Mouse (Mus musculus) embryonic facial prominence, embryonic 11.5 days (tissue): ENCODE results near the gene Gm28230. TPM values are rescaled to one million over a fixed set of nuclear protein-coding genes. Genes with fewer than 3 reads are reported as not detected.

Source experiments
- ATAC-seq: fragments of 200-750 bp; cut with Nextera tagmentation; replicated peaks from 2 replicates; pipeline ENCODE4 v1.8.0; 2017; ENCODE audit warnings: low read depth; ENCODE audit not compliant: insufficient number of reproducible peaks, low FRiP score, low TSS enrichment
- DNase-seq: peaks from one replicate; pipeline ENCODE4 v3.0.0-alpha.2; 2015; ENCODE audit warnings: low spot score
- H3K27ac ChIP-seq: fragments of 300-500 bp; sonication (generic); replicated peaks from 2 replicates; pipeline ENCODE4 v1.5.1; 2014; ENCODE audit warnings: mild to moderate bottlenecking, low read depth, low read length, control low read depth
- H3K27me3 ChIP-seq: fragments of 300-500 bp; sonication (generic); 2 replicates; pipeline ENCODE4 v1.6.1; 2014; ENCODE audit warnings: mild to moderate bottlenecking, low read length, moderate library complexity, mixed read lengths; ENCODE audit not compliant: control insufficient read depth, insufficient read depth
- H3K36me3 ChIP-seq: fragments of 300-500 bp; sonication (generic); replicated peaks from 2 replicates; pipeline ENCODE4 v1.6.1; 2014; ENCODE audit warnings: low read depth, mild to moderate bottlenecking, low read length, moderate library complexity, mixed read lengths; ENCODE audit not compliant: control insufficient read depth, insufficient read depth
- H3K4me1 ChIP-seq: fragments of 300-500 bp; sonication (generic); 2 replicates; pipeline ENCODE4 v1.6.1; 2014; ENCODE audit warnings: low read length, mixed read lengths; ENCODE audit not compliant: control insufficient read depth, insufficient read depth
- H3K4me2 ChIP-seq: fragments of 300-500 bp; sonication (generic); 2 replicates; pipeline ENCODE4 v1.6.1; 2014; ENCODE audit warnings: low read depth, mild to moderate bottlenecking, control low read depth, low read length, moderate library complexity
- H3K4me3 ChIP-seq: fragments of 300-500 bp; sonication (generic); 2 replicates; pipeline ENCODE4 v1.5.1; 2014; ENCODE audit warnings: low read depth, low read length, control low read depth
- H3K9ac ChIP-seq: fragments of 300-500 bp; sonication (generic); replicated peaks from 2 replicates; pipeline ENCODE4 v1.6.1; 2014; ENCODE audit warnings: mild to moderate bottlenecking, control low read depth, low read length
- H3K9me3 ChIP-seq: fragments of 300-500 bp; sonication (generic); replicated peaks from 2 replicates; pipeline ENCODE4 v1.6.1; 2016; ENCODE audit warnings: mild to moderate bottlenecking, low read length, inconsistent platforms, mixed read lengths; ENCODE audit not compliant: control insufficient read depth
- WGBS: fragments of 180-500 bp; shearing (Covaris S2); extraction: QIAGEN DNeasy Blood & Tissue Kit; methylation state at CpG from one replicate; pipeline ENCODE4 v1.1.7; 2014; 5-methylcytosine and 5-hydroxymethylcytosine counted together
- polyA plus RNA-seq: library from polyadenylated mRNA; unstranded; fragments of >200 nt; fragmentation: Nextera tagmentation; extraction: Ambion mirVana; gene quantifications from 2 replicates; pipeline ENCODE4 v1.2.1, GENCODE M21; 2014

Gene Gm28230
- polyA plus RNA-seq, 1 experiment from 2014 or later: not detected

DNA sequence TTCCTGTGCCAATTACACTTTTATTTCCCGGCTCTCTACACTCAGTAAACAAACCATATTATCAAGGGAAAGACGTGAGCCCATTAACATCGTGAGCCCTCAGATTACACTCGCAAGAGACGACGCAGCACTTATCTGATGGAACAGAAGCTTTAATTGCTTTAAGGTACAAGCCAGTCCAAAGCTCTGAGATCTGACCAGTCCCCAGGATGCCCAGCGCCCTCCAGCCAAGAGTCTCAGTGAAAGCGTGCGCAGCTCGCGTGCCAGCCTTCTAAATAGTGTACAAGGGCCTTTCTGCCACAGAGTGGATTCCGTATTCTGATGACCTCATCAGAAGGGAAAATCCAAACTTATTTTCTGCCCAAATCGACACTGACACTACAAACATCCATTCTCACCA is 35.4 kb downstream of the Gm28230 start:
- ATAC-seq (no peak), DNase-seq (no peak)
- Histone ChIP-seq H3K9ac (no peak overlapping the region), H3K27me3 (peaks cover 53% of the 10 kb centered on the region), H3K4me3 (no peak overlapping the region), H3K9me3 (no peaks in the 10 kb centered on the region), H3K4me2 (no peak overlapping the region), H3K36me3 (no peaks in the 10 kb centered on the region), H3K4me1 (peaks cover 5% of the 10 kb centered on the region), H3K27ac (no peak overlapping the region)
- WGBS: 4% methylated on average over 13 of the region's 13 CpGs

DNA sequence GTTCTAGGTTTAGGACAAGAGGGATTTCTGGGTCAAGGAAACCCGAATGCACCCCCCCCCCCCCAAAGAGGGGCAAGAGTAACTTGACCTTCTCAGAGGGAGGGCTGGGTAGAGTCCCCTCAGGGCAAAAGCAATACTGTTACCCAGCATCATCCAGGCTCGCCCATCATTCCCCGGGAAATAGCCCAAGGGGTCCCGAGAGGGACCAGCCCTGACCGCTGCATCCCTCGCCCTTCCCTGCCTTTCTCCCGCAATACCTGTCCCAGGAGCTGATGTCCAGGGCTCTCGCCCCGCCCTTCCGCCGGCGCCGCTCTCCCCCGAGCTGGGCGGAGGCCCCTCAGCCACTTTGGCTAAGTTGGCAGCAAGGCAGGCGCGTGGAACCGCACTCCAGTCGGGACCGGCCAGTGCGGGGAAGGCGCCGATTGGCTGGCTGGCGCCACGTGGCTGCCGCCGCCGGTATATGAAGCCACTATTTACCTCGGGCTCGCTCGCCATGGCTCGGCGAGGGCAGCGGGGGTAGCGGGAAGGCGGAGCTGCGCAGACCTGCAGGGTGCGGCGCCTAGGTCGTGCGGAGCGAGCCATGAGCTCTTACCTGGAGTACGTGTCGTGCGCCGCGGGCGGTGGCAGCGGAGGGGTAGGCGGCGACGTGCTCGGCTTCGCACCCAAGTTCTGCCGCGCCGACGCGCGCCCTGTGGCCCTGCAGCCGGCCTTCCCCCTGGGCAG is 36.2 kb downstream of the Gm28230 start, which contains the start of gene Hoxd1:
Hoxd1 (plus strand) TSS at position 459 of the 723 bp plus-strand sequence.
- no peaks in the 10 kb centered on the region for H3K36me3 ChIP-seq
- peaks cover 57% of the 10 kb centered on the region for H3K27me3 ChIP-seq
- H3K4me1 ChIP-seq: peaks cover 5% of the 10 kb centered on the region
- H3K9me3 ChIP-seq: no peaks in the 10 kb centered on the region
- ATAC-seq (peak; percentile 48; the same call in 1 of the 2 replicates), DNase-seq (peak; percentile 72)
- peak within 1 kb of the TSS; percentile 25 for H3K9ac ChIP-seq
- peak within 1 kb of the TSS; percentile 88 for H3K4me2 ChIP-seq
- 1% methylated on average over 58 of the region's 61 CpGs for WGBS
- H3K4me3 ChIP-seq: peak within 1 kb of the TSS; percentile 43
- no peak within 1 kb of the TSS for H3K27ac ChIP-seq

DNA sequence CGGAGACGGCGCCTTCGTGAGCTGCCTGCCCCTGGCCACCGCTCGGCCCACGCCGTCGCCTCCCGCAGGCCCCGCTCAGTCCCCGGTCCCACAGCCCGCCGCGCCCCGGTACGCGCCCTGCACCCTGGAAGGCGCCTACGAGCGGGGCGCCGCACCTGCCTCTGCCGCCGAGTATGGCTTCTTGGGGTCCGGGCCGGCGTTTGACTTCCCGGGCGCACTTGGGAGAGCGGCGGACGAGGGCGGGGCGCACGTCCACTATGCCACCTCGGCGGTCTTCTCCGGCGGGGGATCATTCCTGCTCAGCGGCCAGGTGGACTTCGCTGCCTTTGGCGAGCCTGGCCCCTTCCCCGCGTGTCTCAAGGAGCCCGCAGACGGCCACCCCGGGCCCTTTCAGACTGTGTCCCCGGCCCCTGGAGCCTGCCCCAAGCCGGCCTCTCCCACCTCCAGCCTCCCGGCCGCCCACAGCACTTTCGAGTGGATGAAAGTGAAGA is 36.8 kb downstream of the Gm28230 start:
- H3K4me3 ChIP-seq: peak overlapping the region; percentile 43
- ATAC-seq (no peak), DNase-seq (no peak)
- H3K27ac ChIP-seq: no peak overlapping the region
- WGBS: under 1% methylated on average over 40 of the region's 53 CpGs
- H3K9ac ChIP-seq: peak overlapping the region; percentile 25
- peak overlapping the region; percentile 88 for H3K4me2 ChIP-seq
- H3K36me3 ChIP-seq: no peaks in the 10 kb centered on the region
- peaks cover 5% of the 10 kb centered on the region for H3K4me1 ChIP-seq
- no peaks in the 10 kb centered on the region for H3K9me3 ChIP-seq
- H3K27me3 ChIP-seq: peaks cover 57% of the 10 kb centered on the region

DNA sequence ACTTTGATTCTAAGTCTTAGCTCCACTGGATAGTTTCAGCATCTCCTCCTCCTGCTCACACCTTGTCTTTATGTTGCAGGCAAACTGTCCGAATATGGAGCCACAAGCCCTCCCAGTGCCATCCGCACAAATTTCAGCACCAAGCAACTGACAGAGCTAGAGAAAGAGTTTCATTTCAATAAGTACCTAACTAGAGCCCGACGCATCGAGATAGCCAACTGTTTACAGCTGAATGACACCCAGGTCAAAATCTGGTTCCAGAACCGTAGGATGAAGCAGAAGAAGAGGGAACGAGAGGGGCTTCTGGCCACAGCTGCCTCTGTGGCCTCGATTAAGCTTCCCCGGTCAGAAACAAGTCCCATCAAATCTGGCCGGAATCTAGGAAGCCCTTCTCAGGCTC is 37.4 kb downstream of the Gm28230 start:
- H3K4me3 ChIP-seq: no peak overlapping the region
- no peak for ATAC-seq
- H3K9me3 ChIP-seq: no peaks in the 10 kb centered on the region
- H3K36me3 ChIP-seq: no peaks in the 10 kb centered on the region
- no peak overlapping the region for H3K27ac ChIP-seq
- no peak overlapping the region for H3K9ac ChIP-seq
- peaks cover 5% of the 10 kb centered on the region for H3K4me1 ChIP-seq
- H3K27me3 ChIP-seq: peaks cover 53% of the 10 kb centered on the region
- H3K4me2 ChIP-seq: no peak overlapping the region
- DNase-seq: no peak
- WGBS: 47% methylated on average over 10 of the region's 10 CpGs

DNA sequence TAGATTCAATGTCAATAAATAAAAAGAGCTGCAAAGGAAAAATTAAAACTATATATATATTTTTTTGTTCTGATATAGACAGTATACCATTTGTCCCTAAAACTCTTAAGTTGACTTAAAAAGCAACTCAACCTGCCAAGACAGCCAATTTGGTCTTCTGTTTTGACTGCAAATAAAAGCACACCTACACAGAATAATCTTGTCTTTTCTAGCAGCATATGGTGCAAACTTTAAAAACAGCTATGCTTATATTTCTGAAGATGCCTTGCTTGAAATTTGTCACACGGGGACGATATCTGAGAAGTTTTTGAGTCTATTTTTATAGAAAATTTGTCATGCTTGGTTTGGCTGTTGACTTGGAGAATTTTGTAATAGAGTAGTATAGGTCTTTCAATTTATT is 47.8 kb downstream of the Gm28230 start:
- Histone ChIP-seq H3K27me3 (no peaks in the 10 kb centered on the region; the same call in 1 of the 2 replicates), H3K36me3 (no peaks in the 10 kb centered on the region), H3K9ac (no peak overlapping the region), H3K4me3 (no peak overlapping the region), H3K4me1 (no peaks in the 10 kb centered on the region), H3K27ac (no peak overlapping the region), H3K4me2 (no peak overlapping the region), H3K9me3 (no peaks in the 10 kb centered on the region)
- 86% methylated on average over 2 of the region's 2 CpGs for WGBS
- ATAC-seq (no peak), DNase-seq (no peak)

DNA sequence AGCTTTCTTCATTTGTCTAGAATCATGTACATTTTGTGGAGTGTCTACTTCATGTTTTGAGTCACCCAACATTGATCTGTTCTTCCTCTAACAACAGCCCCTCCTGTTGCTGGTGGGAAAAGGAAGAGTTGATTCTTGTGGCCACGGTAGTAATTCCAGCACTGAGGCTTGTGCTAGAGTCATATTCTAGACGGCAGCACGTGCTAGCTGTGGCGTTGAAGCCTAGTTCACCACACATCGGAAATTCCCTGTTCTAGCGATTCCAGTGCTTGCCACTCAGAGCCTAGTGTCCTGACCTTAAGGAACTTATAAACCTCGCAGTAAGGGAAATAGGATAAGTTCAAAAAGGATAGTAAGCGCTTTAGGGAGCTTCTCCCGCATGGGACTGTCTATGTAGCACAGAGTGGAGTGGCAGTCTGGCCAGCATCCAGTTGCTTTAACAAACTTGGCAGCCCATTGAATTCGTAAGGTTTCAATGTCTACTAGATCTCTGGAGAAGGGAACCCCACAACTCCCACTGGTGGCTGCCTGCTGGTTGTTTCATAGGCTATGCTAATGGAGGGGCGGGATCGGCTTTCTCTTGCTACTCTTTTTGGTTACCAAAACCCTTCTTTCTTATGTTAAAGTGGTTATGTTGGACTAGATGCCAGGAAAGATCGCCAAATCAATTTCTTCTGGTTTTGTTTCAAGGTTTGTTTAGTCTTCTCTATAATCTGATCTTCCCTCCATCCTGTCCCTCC is 51.2 kb downstream of the Gm28230 start:
- H3K9ac ChIP-seq: no peak overlapping the region
- no peak for ATAC-seq
- H3K9me3 ChIP-seq: no peaks in the 10 kb centered on the region
- H3K4me1 ChIP-seq: no peaks in the 10 kb centered on the region
- DNase-seq: no peak
- H3K27ac ChIP-seq: no peak overlapping the region
- H3K4me3 ChIP-seq: no peak overlapping the region
- H3K4me2 ChIP-seq: no peak overlapping the region
- H3K27me3 ChIP-seq: no peaks in the 10 kb centered on the region
- WGBS: 67% methylated on average over 13 of the region's 13 CpGs
- no peaks in the 10 kb centered on the region for H3K36me3 ChIP-seq

DNA sequence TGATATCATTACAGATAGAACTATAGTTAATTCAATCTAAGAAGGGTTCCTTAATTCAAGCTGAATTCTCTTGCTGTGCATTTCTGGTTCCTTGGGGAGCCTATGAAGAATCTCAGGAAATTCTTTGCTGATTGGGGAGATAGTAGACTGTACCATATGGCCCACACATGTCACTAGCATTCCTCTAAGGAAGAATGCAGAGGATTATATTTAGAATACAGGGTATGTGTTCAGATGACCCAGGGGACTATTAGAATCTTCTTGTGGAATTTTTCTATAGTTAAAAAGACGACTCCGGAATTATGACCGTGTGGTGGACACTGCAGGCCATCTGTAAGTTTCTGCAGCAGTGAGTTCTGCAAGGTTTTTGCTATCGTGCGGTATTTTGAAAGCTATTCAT is 54.9 kb downstream of the Gm28230 start:
- Histone ChIP-seq H3K4me2 (no peak overlapping the region), H3K9ac (no peak overlapping the region), H3K27me3 (no peaks in the 10 kb centered on the region), H3K4me3 (no peak overlapping the region), H3K36me3 (no peaks in the 10 kb centered on the region), H3K4me1 (no peaks in the 10 kb centered on the region), H3K9me3 (no peaks in the 10 kb centered on the region), H3K27ac (no peak overlapping the region)
- DNase-seq: peak; percentile 9
- WGBS: 74% methylated on average over 5 of the region's 5 CpGs
- no peak for ATAC-seq

DNA sequence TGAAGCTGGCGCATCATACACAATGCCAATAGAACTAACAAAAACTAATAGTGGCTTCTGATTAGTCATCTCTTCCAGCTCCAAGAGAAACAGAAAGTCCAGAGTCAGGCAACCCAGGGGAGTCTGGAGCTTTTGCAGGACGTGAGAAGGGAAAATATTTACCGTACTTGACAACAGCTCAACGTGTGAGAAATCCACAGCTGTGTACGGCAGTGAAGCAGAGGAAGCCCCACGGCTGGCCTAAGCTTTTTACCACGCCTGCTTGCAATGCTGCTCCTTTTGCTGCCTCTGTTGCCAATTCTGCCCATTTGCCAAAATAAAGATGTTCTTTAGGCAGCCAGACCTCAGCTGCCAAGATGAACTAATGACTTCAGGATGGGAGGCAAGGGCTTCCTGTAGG is 69.0 kb downstream of the Gm28230 start:
- no peaks in the 10 kb centered on the region for H3K36me3 ChIP-seq

More for the DNA sequence above, 69.0 kb downstream of the Gm28230 start:
- no peaks in the 10 kb centered on the region for H3K27me3 ChIP-seq
- H3K9me3 ChIP-seq: no peaks in the 10 kb centered on the region
- 53% methylated on average over 7 of the region's 7 CpGs for WGBS
- no peak overlapping the region for H3K4me3 ChIP-seq
- no peak for ATAC-seq
- H3K4me2 ChIP-seq: no peak overlapping the region
- no peak overlapping the region for H3K27ac ChIP-seq
- H3K9ac ChIP-seq: no peak overlapping the region
- DNase-seq: no peak
- no peaks in the 10 kb centered on the region for H3K4me1 ChIP-seq
